Comparison of ENCODE assay signal across 10 mouse cellular contexts in genomic region chr13:81108526-81109302, GRCm38 (mm10).
A peak's percentile ranks its signal among the peaks of the same experiment; 100 is the strongest.
DNase-seq lines count a peak whose midpoint lies in the region; ATAC-seq and TF ChIP-seq lines count a peak whose summit lies in the region.
"Had no signal": no experiment of that assay in that cellular context is flagged by ENCODE, and none has a peak within 500 bp of the region (broad histone marks: within the 10 kb centered on the region; RNA-seq: fewer than 3 reads in every experiment).

No protein-coding gene starts in this region.

- peak; percentile 61; the same call in 1 of the 2 replicates for ATAC-seq in forebrain, postnatal 0 days
- no peak for ATAC-seq in forebrain, embryonic 14.5 days
- ATAC-seq in liver, postnatal 0 days: peak; percentile 35
- peak; percentile 67 for ATAC-seq in kidney, embryonic 16.5 days (ENCODE audit: low FRiP score, low TSS enrichment)
- peak; percentile 82 for ATAC-seq in stomach, embryonic 14.5 days (ENCODE audit: insufficient number of reproducible peaks, insufficient read depth, low FRiP score, low read depth)

- TF ChIP-seq EP300 in liver, postnatal 0 days (IDR thresholded peaks at IDR 0.05; ENCODE audit: low read depth): peak; percentile 30; the same call in 1 of the 2 replicates

- no peaks in the 10 kb centered on the region for H3K9me3 ChIP-seq in forebrain, postnatal 0 days (ENCODE audit: low read length)
- H3K9me3 ChIP-seq in forebrain, embryonic 14.5 days (replicated peaks; ENCODE audit: control insufficient read depth, low read length): no peaks in the 10 kb centered on the region
- no peaks in the 10 kb centered on the region for H3K9me3 ChIP-seq in liver, postnatal 0 days (ENCODE audit: low read length)
- no peaks in the 10 kb centered on the region for H3K9me3 ChIP-seq in kidney, embryonic 16.5 days (ENCODE audit: low read length)
- no peaks in the 10 kb centered on the region for H3K9me3 ChIP-seq in stomach, embryonic 14.5 days (ENCODE audit: control insufficient read depth, low read depth, low read length)
- H3K9me3 ChIP-seq: neural tube, embryonic 13.5 days had no signal

- no peaks in the 10 kb centered on the region for H3K27me3 ChIP-seq in forebrain, postnatal 0 days (ENCODE audit: insufficient read depth, low read length)
- no peaks in the 10 kb centered on the region for H3K27me3 ChIP-seq in forebrain, embryonic 14.5 days (replicated peaks; ENCODE audit: control insufficient read depth, insufficient read depth, low read length)
- H3K27me3 ChIP-seq in liver, postnatal 0 days (ENCODE audit: insufficient read depth, low read length): no peaks in the 10 kb centered on the region
- no peaks in the 10 kb centered on the region for H3K27me3 ChIP-seq in kidney, embryonic 16.5 days (ENCODE audit: insufficient read depth, low read length)
- no peaks in the 10 kb centered on the region for H3K27me3 ChIP-seq in stomach, embryonic 14.5 days (ENCODE audit: control insufficient read depth, insufficient read depth, low read length)
- H3K27me3 ChIP-seq: neural tube, embryonic 13.5 days had no signal

- H3K4me2 ChIP-seq in forebrain, postnatal 0 days (ENCODE audit: low read depth): no peak overlapping the region
- no peak overlapping the region for H3K4me2 ChIP-seq in forebrain, embryonic 14.5 days (ENCODE audit: low read length)
- no peak overlapping the region for H3K4me2 ChIP-seq in liver, postnatal 0 days (ENCODE audit: low read depth, low read length)
- H3K4me2 ChIP-seq in kidney, embryonic 16.5 days (replicated peaks; ENCODE audit: low read depth, low read length): 0 out of 2 replicates have a peak overlapping the region, but pooled peaks have one; percentile 12
- H3K4me2 ChIP-seq in stomach, embryonic 14.5 days (replicated peaks; ENCODE audit: low read depth, low read length): no peak overlapping the region
- H3K4me2 ChIP-seq: liver, embryonic 11.5 days; neural tube, embryonic 13.5 days had no signal

- no peaks in the 10 kb centered on the region; the same call in 1 of the 2 replicates for H3K4me1 ChIP-seq in forebrain, postnatal 0 days (ENCODE audit: insufficient read depth)
- H3K4me1 ChIP-seq in forebrain, embryonic 14.5 days (ENCODE audit: control insufficient read depth, insufficient read depth, low read length): no peaks in the 10 kb centered on the region
- 0 out of 2 replicates have a peak, but pooled peaks cover 2% of the 10 kb centered on the region for H3K4me1 ChIP-seq in liver, postnatal 0 days (ENCODE audit: insufficient read depth)
- H3K4me1 ChIP-seq in kidney, embryonic 16.5 days (ENCODE audit: insufficient read depth, low read length): peaks cover 9% of the 10 kb centered on the region; the same call in 1 of the 2 replicates
- peaks cover 25% of the 10 kb centered on the region for H3K4me1 ChIP-seq in stomach, embryonic 14.5 days (ENCODE audit: control insufficient read depth, insufficient read depth, low read length)
- H3K4me1 ChIP-seq: neural tube, embryonic 13.5 days had no signal

- H3K27ac ChIP-seq in forebrain, postnatal 0 days (ENCODE audit: low read depth, low read length): no peak overlapping the region
- H3K27ac ChIP-seq in forebrain, embryonic 14.5 days (ENCODE audit: low read depth, low read length): no peak overlapping the region
- 0 out of 2 replicates have a peak overlapping the region, but pooled peaks have one; percentile 6 for H3K27ac ChIP-seq in liver, postnatal 0 days (ENCODE audit: low read depth)
- peak overlapping the region; percentile 77 for H3K27ac ChIP-seq in kidney, embryonic 16.5 days (ENCODE audit: low read length)
- peak overlapping the region; percentile 52; the same call in 1 of the 2 replicates for H3K27ac ChIP-seq in stomach, embryonic 14.5 days (ENCODE audit: low read length)
- H3K27ac ChIP-seq: neural tube, embryonic 13.5 days had no signal

- no peak for TF ChIP-seq CTCF in forebrain, postnatal 0 days (IDR thresholded peaks at IDR 0.05; ENCODE audit: low read depth)
- TF ChIP-seq CTCF in liver, postnatal 0 days (IDR thresholded peaks at IDR 0.05; ENCODE audit: low read depth): no peak

- WGBS in forebrain, postnatal 0 days: 61% methylated on average over 8 of the region's 8 CpGs
- WGBS in forebrain, embryonic 14.5 days: 80% methylated on average over 8 of the region's 8 CpGs
- 52% methylated on average over 8 of the region's 8 CpGs for WGBS in liver, postnatal 0 days (ENCODE audit: insufficient replicate concordance)
- WGBS in kidney, embryonic 16.5 days: 38% methylated on average over 8 of the region's 8 CpGs
- 28% methylated on average over 8 of the region's 8 CpGs for whole genome bisulfite sequencing in stomach, embryonic 14.5 days

- DNase-seq in forebrain, postnatal 0 days: peak; percentile 13
- no peak for DNase-seq in forebrain, embryonic 14.5 days (ENCODE audit: low spot score)
- DNase-seq in liver, postnatal 0 days: no peak
- DNase-seq in liver: no peak
- DNase-seq in testis, postnatal 14 days (ENCODE audit: low spot score): no peak
- no peak for DNase-seq in frontal cortex, postnatal 25 days (ENCODE audit: low spot score in 2 of 2)

- H3K9ac ChIP-seq in forebrain, postnatal 0 days: no peak overlapping the region
- no peak overlapping the region for H3K9ac ChIP-seq in forebrain, embryonic 14.5 days (ENCODE audit: low read length)
- H3K9ac ChIP-seq in liver, postnatal 0 days (replicated peaks): no peak overlapping the region
- no peak overlapping the region for H3K9ac ChIP-seq in kidney, embryonic 16.5 days (replicated peaks; ENCODE audit: low read length)
- H3K9ac ChIP-seq in stomach, embryonic 14.5 days (replicated peaks; ENCODE audit: low read depth, low read length): no peak overlapping the region
- H3K9ac ChIP-seq: neural tube, embryonic 13.5 days had no signal

- no peak overlapping the region for H3K4me3 ChIP-seq in forebrain, postnatal 0 days (ENCODE audit: low read depth, low read length)
- H3K4me3 ChIP-seq in forebrain, embryonic 14.5 days (ENCODE audit: low read depth, low read length): no peak overlapping the region
- H3K4me3 ChIP-seq in liver, postnatal 0 days (ENCODE audit: low read depth, low read length): no peak overlapping the region
- H3K4me3 ChIP-seq in kidney, embryonic 16.5 days (ENCODE audit: low read length): no peak overlapping the region
- H3K4me3 ChIP-seq in stomach, embryonic 14.5 days (ENCODE audit: low read depth, low read length): no peak overlapping the region
- H3K4me3 ChIP-seq: neural tube, embryonic 13.5 days had no signal

- H3K36me3 ChIP-seq in forebrain, postnatal 0 days (ENCODE audit: insufficient read depth): no peaks in the 10 kb centered on the region
- no peaks in the 10 kb centered on the region for H3K36me3 ChIP-seq in forebrain, embryonic 14.5 days (ENCODE audit: control insufficient read depth, insufficient read depth, low read length)
- H3K36me3 ChIP-seq in liver, postnatal 0 days (replicated peaks; ENCODE audit: insufficient read depth, low read length): no peaks in the 10 kb centered on the region
- H3K36me3 ChIP-seq in kidney, embryonic 16.5 days (ENCODE audit: insufficient read depth, low read length): no peaks in the 10 kb centered on the region
- H3K36me3 ChIP-seq in stomach, embryonic 14.5 days (ENCODE audit: control insufficient read depth, insufficient read depth, low read length): no peaks in the 10 kb centered on the region
- H3K36me3 ChIP-seq: neural tube, embryonic 13.5 days had no signal

Comparison
In these comparisons a context has a peak if more than half of its experiments do, and no peak if none do; other contexts are left out.
1. H3K27ac ChIP-seq: peak in liver, postnatal 0 days (single experiment), kidney, embryonic 16.5 days (single experiment) and stomach, embryonic 14.5 days (single experiment); none in forebrain, postnatal 0 days (single experiment) and forebrain, embryonic 14.5 days (single experiment).